Mouse (Mus musculus): ENCODE measurements around the gene Nin.

DNA sequence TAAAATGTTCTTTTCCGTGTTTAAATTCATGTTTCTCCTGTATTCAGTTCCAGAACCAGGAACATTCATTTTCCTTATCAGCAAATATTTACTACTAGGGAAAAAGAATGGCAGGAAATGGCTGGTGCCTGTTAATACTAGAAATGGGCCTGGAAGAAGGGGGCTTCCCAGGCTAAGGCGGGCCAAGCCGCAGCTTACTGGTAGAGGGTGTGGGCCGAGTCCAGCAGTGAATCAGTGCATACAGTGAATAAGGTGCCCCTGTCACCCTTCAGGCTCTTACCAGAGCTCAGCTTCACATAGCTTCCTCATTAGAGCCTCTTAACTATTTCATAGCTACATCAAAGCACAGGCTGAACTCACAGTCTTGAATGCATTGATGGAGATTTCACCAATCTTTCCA is 89.9 kb downstream of the Nin start:
- TF ChIP-seq CTCF (IDR thresholded peaks at IDR 0.05; ENCODE audit: control insufficient read depth, insufficient read depth, insufficient replicate concordance, low read depth, low read length) (no peak), POLR2A (IDR thresholded peaks at IDR 0.05; ENCODE audit: control insufficient read depth, low read depth, low read length) (no peak)
